Mouse (Mus musculus): ENCODE measurements around the gene Msl3l2.

Msl3l2 gene

DNA sequence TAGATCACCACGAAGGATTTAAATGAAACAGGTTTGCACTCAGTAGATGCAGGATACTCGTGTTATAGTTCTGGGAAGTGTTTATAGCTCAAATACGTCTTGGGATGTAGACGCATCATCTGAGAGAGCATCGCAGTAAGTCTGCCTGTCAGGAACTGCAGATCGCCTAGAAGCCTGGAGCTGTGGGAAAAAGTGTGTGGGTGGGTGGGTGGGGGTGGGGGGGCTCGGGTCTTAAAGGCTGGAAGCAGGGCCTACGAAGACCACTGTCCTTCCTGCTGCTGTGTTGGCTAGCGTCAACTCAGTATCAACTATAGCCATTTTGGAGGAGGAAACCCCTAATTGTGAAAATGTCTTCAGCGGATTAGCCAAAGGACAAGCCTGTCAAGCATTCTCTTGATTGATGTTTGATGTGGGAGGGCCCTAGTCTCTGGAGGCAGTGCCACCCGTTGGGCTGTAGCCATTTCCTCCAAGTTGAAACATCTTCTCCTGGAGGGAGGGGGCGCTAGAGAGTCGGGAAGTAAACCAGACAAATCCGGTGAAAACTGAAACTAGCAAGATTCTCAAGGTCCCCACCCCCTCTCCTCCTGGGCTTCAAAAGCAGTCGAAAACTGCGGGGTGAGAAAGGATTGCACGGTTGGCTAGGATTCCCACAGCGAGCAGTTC lies at the start of gene Msl3l2:
Gene Msl3l2, plus strand, starts transcription at position 585 of the 663 bp plus-strand sequence.
- DNase-seq (ENCODE audit: low spot score in 2 of 2): peak; percentile 75 to 87

DNA sequence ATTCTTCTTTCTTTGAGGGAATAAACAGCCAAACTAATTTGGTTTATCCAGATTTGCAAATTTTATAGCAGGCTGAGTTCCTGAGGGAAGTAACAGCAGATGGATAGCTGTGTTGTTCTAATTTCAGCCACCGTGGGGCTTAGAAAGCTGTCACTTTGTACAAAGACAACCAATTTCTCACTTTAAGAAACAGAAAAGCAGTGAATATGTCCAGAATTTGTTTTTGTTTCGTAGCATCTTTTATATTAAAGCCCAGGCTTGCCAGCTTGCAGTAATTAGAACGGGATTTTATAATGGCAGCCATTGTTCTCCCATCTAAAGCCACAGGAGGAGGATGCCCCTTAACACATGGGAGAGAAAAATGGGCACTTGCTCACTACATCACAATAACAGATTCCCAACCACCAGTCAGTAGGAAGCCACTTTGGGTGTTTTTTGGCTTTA lies 47.7 kb upstream of the Msl3l2 start:
- no peak for DNase-seq (ENCODE audit: low spot score in 2 of 2)

DNA sequence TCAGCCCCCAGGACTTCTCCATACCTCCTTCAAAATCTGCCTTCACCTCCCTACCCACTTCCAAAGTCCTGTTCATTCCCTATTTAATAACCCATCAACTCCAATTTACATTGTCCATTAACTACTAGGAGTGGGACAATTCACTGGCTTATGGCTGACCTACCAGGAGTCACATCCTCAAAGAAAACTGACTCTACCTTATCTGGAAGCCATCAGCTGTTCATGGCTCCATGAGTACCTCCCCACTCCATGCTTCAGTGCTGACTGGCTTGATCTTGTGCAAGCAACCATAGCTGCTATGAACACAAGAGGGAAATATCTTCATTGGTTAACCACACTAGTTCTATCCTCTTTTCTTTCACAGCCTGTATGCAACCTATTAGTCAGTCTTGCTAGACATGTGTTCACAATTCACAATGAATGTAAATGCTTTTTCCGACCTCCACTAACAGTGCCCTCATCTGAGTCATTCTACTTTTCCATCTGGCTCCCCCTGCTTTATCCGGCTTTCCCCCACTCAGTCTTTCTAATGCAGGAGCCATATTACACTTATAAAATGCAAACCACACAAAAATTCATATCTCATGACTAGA lies 45.4 kb upstream of the Msl3l2 start:
- DNase-seq (ENCODE audit: low spot score in 2 of 2): no peak

DNA sequence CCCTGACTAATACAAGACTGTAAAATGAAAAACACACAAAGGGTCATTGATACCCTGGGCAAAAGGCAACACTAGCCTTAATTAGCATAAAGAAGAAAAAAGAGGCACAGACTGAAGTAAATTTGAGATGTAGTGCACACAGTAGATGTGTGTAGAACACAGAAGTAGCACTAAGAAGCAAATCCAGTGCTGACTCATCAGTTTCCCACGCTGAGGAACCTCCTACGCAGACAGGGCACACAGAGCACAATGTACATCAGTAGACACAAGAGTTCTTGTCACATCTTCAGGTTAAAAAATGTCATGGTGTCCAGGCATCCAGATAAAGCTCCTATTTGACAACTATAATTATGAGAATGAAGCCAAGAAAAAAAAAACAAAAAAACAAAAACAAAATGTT lies 44.0 kb upstream of the Msl3l2 start:
- DNase-seq (ENCODE audit: low spot score in 2 of 2): no peak

DNA sequence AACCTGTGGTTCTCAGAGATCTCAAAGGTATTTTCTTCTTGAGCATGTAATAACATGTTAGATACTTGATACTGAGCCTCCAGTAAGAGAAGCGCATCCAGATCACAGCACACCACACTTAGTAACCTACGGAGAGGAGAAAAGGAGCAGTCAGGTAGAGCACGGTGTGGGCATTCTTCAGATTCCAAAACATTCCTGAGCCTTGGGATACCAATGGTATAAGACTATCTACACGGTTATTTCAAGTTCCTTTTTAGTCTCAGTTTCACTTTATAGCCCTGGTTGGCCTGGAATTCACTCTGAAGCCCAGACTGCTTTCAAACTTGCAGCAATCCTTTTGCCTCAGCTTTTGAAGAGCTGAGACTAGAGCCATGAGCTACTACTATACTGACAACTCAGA lies 17.0 kb upstream of the Msl3l2 start:
- no peak for DNase-seq (ENCODE audit: low spot score in 2 of 2)

DNA sequence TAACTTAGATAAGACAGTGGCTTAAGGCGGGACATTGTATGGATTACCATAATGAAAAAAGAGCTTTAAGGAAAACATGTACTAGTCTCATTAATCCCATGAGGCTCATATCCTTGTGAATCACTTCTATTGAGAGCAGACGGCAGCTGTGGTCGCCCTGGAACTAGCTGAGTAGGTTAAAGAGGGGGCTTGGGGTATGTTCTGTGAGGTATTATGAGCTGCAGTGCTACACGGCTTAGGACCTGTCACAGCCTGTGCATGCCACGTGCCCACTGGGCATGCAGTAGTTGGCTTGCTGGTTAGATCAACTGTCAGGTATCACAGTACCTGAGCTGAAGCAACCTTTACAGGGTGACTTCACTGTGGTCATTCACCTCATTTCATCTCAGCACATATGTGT lies 12.1 kb upstream of the Msl3l2 start:
- DNase-seq (ENCODE audit: low spot score in 2 of 2): no peak

DNA sequence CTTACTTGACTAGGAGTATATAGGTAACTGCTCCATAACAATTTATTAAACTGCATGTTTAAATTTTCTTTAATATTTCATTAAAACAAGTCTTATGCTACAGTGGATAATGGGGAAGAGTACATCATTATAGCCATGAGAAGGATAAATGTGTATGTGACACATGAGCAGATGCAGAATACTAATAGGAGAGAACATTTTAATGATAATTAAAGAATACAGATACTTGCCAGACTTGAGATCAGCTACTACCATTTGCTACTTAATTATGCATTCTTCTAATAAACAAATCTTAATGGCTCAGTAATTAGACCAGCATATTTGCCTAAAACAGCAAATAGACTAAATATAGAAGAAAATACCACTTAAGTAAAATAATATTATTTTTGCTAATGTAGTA lies 10.0 kb upstream of the Msl3l2 start:
- no peak for DNase-seq (ENCODE audit: low spot score in 2 of 2)

DNA sequence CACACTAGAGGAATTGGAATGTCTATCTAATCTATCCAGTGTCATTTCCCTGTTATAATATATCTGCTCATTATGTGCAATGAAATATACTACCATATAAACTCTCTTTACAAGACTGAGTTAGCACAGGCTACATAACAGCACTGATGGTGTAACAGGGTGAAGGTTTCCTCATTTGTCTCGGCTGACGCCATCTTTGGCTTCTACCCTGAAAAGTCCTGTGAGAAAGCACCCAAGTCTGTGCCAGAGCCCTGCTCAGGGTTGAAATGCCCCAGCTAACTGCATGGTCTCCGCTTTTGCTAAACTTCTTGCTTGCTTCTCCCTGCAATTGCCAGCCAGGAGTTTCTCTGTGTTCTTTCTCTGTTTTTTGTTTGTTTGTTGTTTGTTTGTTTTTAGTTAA lies 7.6 kb upstream of the Msl3l2 start:
- DNase-seq (ENCODE audit: low spot score in 2 of 2): no peak

DNA sequence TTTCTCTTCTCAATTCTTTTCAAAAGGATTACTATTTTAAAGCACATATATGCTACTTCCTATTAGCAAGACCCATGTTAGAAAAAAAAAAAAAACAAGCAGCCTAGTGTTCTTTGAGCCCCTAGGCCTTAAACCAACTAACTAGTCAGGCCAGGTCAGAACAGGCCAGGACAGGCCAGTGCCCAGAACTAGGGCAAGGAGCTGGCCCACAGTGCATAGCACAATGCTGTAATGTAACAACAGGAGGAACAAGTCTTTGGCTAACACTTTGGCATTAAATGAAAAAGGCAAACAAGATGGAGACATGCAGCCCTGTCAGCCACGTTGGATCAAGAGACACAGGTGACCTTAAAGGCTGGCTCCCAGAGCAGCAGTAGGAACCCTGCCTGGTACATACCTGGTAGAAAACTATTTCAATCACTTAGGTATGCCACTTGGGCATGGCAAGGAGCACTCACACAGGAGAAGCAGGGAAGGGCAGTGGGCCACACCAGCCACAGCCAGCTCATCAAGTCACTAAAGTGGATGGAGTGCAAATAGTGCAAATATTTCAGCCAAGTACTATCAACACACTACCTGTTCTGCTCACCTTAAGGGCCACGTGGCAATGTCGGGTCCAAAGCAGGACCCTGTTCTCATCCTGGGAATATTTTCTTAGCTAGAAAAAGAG lies 6.9 kb upstream of the Msl3l2 start:
- no peak for DNase-seq (ENCODE audit: low spot score in 2 of 2)

DNA sequence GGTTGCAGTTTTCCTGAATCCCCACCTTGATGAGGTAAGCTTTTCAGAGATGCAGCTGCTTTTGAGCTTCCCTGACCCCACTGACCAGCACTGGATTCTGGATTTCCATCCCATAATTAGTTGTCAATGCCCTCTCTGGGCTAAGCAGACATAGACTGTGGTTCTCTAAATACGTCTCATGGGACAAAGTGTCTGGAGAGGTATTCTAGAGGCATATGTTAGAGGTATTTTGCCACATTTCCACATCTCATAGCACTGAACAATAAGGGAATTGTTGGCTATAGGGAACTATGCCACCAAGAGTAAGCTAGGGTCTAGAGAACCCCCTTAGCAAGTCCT lies 248 bp downstream of the Msl3l2 start:
- DNase-seq (ENCODE audit: low spot score in 2 of 2): no peak

DNA sequence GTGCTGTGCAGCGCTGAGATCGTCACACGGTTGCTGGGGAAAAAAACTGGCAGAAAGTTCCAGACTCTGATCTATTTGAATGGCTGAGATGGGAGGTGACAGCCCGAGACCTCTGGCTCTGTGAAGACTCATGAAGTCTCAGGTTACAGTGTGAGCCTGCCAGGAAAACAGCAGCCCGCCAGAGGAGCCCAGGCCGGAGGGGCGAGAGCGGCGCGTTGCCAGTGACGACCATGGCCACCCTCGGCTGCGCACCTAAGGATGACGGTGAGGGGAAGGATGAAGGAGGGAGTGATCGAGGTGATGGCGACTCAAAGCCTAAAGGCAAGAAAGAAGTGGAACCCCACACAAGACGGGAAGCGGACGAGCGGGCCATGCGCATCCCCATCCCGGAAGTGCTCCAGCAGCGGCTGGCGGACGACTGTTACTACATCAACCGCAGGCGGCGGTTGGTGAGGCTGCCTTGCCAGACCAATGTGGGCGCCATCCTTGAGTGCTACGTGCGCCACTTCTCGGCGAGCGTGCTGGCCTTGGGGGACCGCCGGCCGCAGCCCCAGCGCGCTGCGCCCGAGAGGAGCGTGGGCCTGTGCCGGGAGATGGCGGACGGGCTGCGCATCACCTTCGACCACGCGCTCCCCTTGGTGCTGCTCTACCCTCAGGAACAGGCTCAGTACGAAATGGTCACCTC lies 8.4 kb downstream of the Msl3l2 start:
- DNase-seq (ENCODE audit: low spot score in 2 of 2): peak; percentile 38 to 59

DNA sequence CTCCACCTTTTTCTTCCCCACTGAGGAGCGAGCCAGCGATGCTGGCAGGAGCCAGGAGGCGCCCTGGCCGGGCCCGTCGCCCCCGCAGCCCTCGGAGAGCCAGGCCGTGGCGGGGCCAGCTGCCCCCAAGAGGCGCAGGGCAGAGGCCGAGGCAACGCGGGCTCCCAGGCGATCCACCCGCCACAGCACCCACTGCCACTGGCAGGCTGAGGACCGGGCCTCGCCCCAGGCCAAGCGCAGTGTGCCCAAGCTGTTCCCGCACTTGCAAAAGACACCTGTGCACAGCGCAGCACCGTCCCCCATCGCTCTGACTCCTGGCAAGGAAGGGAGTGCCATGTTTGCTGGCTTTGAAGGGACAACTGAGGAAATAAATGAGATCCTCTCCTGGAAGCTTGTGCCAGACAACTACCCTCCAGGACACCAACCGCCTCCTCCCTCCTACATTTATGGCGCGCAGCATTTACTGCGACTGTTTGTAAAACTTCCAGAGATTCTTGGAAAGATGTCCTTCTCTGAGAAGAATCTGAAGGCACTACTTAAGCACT lies 9.0 kb downstream of the Msl3l2 start:
- DNase-seq (ENCODE audit: low spot score in 2 of 2): no peak

DNA sequence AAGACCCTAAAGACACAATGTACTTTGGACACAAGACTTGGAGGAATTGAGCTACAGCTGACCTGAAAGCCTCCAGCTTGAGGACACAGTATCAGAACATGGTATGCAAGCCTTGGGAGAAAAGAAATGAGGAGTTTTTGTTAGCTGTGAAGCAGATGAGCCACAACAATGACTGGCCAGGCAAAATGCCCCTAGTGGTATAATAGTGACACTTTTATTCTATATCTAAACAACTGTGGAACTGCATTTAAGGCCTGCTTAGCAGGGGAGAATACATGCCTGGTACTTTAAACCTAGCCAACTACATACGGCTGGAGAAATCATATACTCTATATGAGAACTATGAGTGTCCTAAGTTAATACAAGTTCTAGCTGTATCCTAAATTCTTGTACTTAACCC lies 20.3 kb downstream of the Msl3l2 start:
- DNase-seq (ENCODE audit: low spot score in 2 of 2): no peak

DNA sequence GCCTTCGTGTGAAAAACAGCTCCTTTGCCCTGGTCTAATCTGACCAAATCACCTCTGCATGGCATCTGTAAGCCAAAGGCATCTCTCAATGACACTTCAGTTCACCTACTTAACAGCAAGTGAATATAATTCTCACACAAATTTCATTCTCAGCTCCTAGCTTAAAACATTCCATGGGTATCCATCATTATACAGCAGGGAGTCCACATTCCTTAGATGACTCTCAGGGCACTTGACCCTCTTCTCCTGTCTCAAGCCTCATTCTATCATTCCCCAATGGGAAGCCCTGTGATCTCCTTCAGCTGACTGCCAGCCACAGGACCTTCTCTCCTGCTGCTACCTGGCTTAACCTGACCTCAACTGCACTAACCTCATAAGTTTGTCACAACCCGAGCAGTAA lies 22.9 kb downstream of the Msl3l2 start:
- no peak for DNase-seq (ENCODE audit: low spot score in 2 of 2)

DNA sequence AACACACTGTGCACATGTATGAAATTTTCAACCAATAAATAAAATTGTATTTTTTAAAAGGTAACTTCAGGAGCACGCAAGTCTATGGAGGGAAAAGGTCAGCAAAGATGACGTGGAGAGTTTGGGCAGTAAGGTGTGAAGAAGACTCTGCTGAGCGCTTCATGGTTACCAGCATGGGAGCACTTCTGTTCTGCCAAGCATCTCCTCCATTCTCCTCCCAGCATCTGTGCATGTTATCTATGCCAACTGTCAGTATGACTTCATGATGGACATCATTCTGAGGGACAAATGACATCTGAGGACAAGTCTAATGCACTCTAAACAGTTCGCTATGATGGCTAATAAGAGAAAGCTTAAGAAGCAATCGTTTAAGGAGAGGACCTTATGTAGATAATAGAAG lies 30.5 kb downstream of the Msl3l2 start:
- DNase-seq (ENCODE audit: low spot score in 2 of 2): no peak

DNA sequence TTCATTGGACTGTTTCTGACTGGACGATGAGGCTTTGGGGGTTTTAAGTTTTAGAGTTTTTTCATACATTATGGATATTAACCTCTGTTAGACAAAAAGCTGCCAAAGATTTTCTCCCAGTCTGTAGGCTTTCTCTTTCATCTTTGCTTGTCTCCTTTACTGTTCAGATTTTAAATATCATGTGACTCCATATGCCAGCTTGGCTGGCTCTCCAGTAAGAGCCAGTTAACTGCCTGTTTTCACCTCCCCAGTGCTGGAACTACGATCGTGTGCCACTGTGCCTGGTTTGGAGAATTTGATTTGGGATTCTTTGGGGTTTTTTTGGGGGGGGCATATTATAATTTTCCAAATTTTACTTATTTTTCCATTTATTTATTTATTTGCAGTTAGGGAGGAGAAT lies 42.2 kb downstream of the Msl3l2 start:
- no peak for DNase-seq (ENCODE audit: low spot score in 2 of 2)

DNA sequence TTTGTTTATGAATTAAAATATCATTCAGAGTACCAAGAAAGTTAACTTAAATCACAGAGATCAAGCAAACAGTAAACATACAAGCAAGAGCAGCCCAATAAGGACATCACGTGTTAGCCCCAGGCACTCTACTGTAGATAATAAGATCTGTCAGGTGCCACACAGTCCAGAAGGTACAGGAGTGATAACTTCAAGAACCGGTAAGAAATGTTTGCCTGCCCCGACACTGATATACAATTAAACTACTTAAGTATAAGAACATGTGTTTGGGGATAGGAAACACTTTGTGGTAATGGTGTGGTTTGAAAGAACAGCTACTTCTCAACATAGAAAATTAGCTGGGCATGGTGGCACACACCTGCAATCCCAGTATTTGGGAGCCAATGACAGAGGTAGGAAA lies 50.2 kb downstream of the Msl3l2 start:
- DNase-seq (ENCODE audit: low spot score in 2 of 2): no peak

DNA sequence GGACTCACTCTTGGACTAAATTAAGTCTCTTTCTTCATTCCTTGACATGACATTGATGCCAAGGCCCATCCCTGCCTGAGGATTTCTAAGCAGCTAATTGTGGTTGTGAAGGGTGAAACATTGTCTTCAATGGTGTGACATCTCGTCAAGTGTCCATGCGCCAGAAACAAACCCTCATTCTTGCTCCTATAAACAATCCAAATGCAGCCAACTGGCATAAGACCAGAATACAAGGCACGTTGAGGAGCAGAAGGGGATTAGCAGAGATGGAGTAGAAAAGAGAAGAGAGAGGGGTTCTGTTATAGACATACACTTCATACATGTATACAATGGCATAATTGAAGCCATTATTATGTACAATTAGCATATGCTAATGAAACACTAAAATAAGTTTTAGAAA lies 51.5 kb downstream of the Msl3l2 start:
- no peak for DNase-seq (ENCODE audit: low spot score in 2 of 2)

DNA sequence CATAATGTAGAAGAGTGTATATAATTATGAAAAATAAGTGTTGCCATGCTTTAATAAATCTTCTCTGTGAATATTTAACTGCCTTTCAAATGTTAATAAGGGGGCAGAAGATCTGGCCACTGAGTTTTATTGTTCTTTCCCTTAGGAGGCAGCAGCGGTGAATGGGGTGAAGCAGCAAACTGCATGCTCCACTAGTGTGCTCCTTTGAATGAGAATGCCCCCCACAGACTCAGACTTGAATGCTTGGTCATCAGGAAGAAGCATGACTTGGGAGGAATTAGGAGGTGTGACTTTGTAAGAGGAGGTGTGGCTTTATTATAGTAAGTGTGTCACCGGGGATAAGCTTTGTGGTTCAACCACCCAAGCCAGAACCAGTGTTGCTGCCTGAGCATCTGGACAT lies 52.0 kb downstream of the Msl3l2 start:
- no peak for DNase-seq (ENCODE audit: low spot score in 2 of 2)

DNA sequence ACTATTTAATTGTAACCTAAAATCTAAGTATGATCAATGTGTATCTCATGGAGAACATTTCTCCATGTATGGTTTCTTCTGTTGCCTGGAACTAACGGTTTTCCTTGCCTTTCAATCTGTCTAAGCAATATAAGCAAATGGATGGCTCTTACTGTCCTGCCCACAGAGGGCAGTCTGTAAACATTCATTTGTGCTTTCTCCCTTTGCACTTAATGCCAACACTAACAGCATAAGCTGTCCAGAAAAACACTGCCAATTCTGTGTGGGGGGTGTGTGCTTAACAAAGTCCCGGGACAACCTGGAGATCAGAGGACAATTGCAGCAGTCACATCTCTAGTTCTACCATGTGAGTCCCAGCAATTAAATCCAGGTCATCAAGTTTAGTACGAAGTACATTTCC lies 57.7 kb downstream of the Msl3l2 start:
- DNase-seq (ENCODE audit: low spot score in 2 of 2): no peak

DNA sequence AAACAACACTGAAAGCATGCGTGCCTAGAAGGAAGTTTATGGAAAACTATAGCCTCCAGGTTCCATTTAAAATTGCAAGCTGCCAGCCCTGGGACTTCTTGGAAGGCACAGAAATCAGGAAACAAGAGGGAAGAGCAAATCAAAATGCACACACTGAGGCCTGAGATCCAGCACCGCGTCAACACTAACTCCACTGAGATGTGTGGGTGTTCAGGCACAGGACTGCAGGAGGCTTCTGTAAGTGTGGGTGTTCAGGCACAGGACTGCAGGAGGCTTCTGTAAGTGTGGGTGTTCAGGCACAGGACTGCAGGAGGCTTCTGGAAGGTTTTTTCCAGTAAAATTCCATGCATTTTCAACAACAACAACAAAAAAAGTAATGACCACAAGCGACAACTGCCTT lies 59.0 kb downstream of the Msl3l2 start:
- no peak for DNase-seq (ENCODE audit: low spot score in 2 of 2)

Data from urinary bladder, postnatal 36 days (tissue).